Mouse (Mus musculus): ENCODE measurements around the gene Hmgb1. TPM values are rescaled to one million over a fixed set of nuclear protein-coding genes. Genes with fewer than 3 reads are reported as not detected.
A peak's percentile ranks its signal among the peaks of the same experiment; 100 is the strongest.

The Hmgb1 gene
- polyA plus RNA-seq, 1 experiment from 2014 or later = 683 TPM

GRCm38 (mm10) chr5:149097841-149098240 is 86.4 kb downstream of the Hmgb1 start:
- no peaks in the 10 kb centered on the region for H3K36me3 ChIP-seq
- no peaks in the 10 kb centered on the region for H3K27me3 ChIP-seq
- H3K4me2 ChIP-seq = no peak overlapping the region
- WGBS = 81% methylated on average over 5 of the region's 5 CpGs
- no peaks in the 10 kb centered on the region for H3K4me1 ChIP-seq (replicated peaks)
- no peak overlapping the region for H3K9ac ChIP-seq
- no peak overlapping the region for H3K4me3 ChIP-seq
- H3K27ac ChIP-seq = no peak overlapping the region
- H3K9me3 ChIP-seq (replicated peaks) = no peaks in the 10 kb centered on the region
- ATAC-seq (replicated peaks; ENCODE audit: insufficient number of reproducible peaks, insufficient read depth, low FRiP score, low read depth) = no peak

DNA sequence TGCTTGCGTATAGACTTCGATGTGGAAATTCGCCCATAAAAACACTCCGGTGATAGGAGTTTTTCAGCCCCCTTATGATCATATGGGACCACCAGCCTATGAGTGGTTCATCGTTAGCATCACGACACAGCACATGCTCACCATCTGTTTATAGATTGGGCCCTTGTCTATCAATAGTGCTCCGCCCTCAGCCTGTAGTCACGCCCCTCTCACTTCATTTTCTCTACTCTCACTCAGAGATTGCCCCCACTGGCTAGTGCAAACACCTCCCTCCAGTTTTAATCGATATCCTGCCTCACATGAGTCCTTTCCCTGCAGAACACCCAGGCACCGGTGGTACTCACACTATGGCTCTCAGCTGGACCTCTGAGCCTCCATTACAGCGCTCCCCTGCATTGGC is 88.0 kb downstream of the Hmgb1 start:
- no peaks in the 10 kb centered on the region for H3K4me1 ChIP-seq (replicated peaks)
- no peak overlapping the region for H3K27ac ChIP-seq
- no peaks in the 10 kb centered on the region for H3K9me3 ChIP-seq (replicated peaks)
- H3K36me3 ChIP-seq = no peaks in the 10 kb centered on the region
- no peak overlapping the region for H3K4me3 ChIP-seq
- ATAC-seq (replicated peaks; ENCODE audit: insufficient number of reproducible peaks, insufficient read depth, low FRiP score, low read depth) = no peak
- H3K9ac ChIP-seq = no peak overlapping the region
- H3K4me2 ChIP-seq = no peak overlapping the region
- H3K27me3 ChIP-seq = no peaks in the 10 kb centered on the region
- WGBS = 58% methylated on average over 11 of the region's 11 CpGs

GRCm38 (mm10) chr5:149092926-149093325 is 91.4 kb downstream of the Hmgb1 start:
- no peak overlapping the region for H3K9ac ChIP-seq
- 88% methylated on average over 5 of the region's 5 CpGs for WGBS
- no peaks in the 10 kb centered on the region for H3K27me3 ChIP-seq

DNA sequence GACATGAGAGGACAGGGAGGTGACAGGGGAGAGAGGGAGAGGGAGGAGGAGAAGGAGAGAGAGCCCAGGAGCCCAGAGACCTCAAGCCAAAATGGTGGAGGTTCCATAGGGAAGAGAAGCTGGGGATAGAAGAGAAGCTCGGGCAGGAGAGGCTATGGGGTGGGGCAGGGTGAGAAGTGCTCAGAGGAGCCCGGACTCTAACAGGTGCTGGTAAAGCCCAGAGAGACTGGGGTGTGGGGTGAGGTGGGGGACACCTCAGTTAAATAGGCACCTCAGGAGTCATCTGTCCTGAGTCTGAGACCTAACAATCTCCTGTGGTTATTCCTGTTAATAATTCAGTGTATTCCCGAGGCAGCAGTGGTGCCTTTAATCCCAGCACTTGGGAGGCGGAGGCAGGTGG is 91.8 kb downstream of the Hmgb1 start:
- Histone ChIP-seq H3K36me3 (no peaks in the 10 kb centered on the region), H3K9ac (no peak overlapping the region)
- WGBS = 78% methylated on average over 4 of the region's 4 CpGs

More at GRCm38 (mm10) chr5:149092926-149093325, 91.4 kb downstream of the Hmgb1 start:
- no peak overlapping the region for H3K27ac ChIP-seq
- no peak for ATAC-seq (replicated peaks; ENCODE audit: insufficient number of reproducible peaks, insufficient read depth, low FRiP score, low read depth)
- no peaks in the 10 kb centered on the region for H3K4me1 ChIP-seq (replicated peaks)
- no peaks in the 10 kb centered on the region for H3K36me3 ChIP-seq
- no peak overlapping the region for H3K4me2 ChIP-seq
- no peaks in the 10 kb centered on the region for H3K9me3 ChIP-seq (replicated peaks)
- H3K4me3 ChIP-seq = no peak overlapping the region

GRCm38 (mm10) chr5:149091256-149091655 is 93.0 kb downstream of the Hmgb1 start:
- H3K9me3 ChIP-seq (replicated peaks) = no peaks in the 10 kb centered on the region
- 61% methylated on average over 14 of the region's 14 CpGs for WGBS
- no peaks in the 10 kb centered on the region for H3K4me1 ChIP-seq (replicated peaks)
- no peak overlapping the region for H3K9ac ChIP-seq
- H3K27ac ChIP-seq = no peak overlapping the region
- no peak overlapping the region for H3K4me2 ChIP-seq
- no peaks in the 10 kb centered on the region for H3K36me3 ChIP-seq
- no peak overlapping the region for H3K4me3 ChIP-seq
- no peaks in the 10 kb centered on the region for H3K27me3 ChIP-seq
- ATAC-seq (replicated peaks; ENCODE audit: insufficient number of reproducible peaks, insufficient read depth, low FRiP score, low read depth) = no peak

More for the DNA sequence above, 91.8 kb downstream of the Hmgb1 start:
- ATAC-seq (replicated peaks; ENCODE audit: insufficient number of reproducible peaks, insufficient read depth, low FRiP score, low read depth) = no peak
- Histone ChIP-seq H3K27me3 (no peaks in the 10 kb centered on the region), H3K4me2 (no peak overlapping the region), H3K4me1 (replicated peaks) (no peaks in the 10 kb centered on the region), H3K4me3 (no peak overlapping the region), H3K27ac (no peak overlapping the region), H3K9me3 (replicated peaks) (no peaks in the 10 kb centered on the region)

DNA sequence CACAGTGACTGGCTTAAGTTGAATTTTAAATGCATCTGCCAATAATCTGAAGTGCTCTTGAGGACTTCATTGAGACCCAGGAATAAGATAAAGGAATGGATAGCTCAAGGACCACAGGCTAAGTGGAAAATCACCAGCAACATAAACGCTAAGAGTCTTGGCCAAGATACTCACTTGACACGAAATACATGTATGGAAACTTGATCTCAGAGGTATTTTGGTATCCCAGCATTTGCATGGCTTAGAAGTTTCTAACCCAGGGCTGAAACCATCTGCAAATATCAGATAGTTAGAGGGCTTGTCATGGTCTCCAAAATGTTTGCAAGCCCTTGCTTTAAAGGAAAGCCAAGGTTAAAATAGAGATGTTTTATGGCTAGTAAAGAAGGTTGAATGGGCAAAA is 94.4 kb downstream of the Hmgb1 start:
- no peak overlapping the region for H3K9ac ChIP-seq
- H3K27me3 ChIP-seq = no peaks in the 10 kb centered on the region
- no peak overlapping the region for H3K4me2 ChIP-seq
- no peaks in the 10 kb centered on the region for H3K36me3 ChIP-seq
- no peaks in the 10 kb centered on the region for H3K9me3 ChIP-seq (replicated peaks)
- H3K27ac ChIP-seq = no peak overlapping the region
- no peaks in the 10 kb centered on the region for H3K4me1 ChIP-seq (replicated peaks)
- no peak for ATAC-seq (replicated peaks; ENCODE audit: insufficient number of reproducible peaks, insufficient read depth, low FRiP score, low read depth)
- H3K4me3 ChIP-seq = no peak overlapping the region
- WGBS = 59% methylated on average over 2 of the region's 2 CpGs

DNA sequence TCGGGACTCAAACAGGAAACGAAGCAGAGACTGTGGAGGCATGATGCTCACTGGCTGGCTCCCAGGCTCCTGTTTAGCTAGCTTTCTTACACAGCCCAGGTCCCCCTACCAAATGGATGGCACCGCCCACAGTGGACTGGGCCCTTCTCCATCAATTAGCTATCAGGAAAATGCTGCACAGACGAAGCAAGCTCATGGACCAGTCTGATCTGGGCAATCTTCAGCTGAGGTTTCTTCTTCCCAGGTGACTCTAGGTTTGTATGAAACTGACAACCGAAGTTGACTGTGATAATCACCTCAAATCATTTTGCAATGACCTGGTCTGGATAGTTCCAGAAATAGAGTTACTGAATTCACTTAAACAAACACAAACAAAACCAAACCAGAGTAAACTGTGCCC is 94.8 kb downstream of the Hmgb1 start:
- WGBS = 84% methylated on average over 5 of the region's 5 CpGs
- H3K4me3 ChIP-seq = no peak overlapping the region
- no peak overlapping the region for H3K27ac ChIP-seq

GRCm38 (mm10) chr5:149088891-149089290 is 95.4 kb downstream of the Hmgb1 start:
- no peak for ATAC-seq (replicated peaks; ENCODE audit: insufficient number of reproducible peaks, insufficient read depth, low FRiP score, low read depth)
- H3K9me3 ChIP-seq (replicated peaks) = no peaks in the 10 kb centered on the region
- H3K36me3 ChIP-seq = no peaks in the 10 kb centered on the region
- WGBS = 81% methylated on average over 6 of the region's 6 CpGs
- no peak overlapping the region for H3K4me3 ChIP-seq
- no peak overlapping the region for H3K4me2 ChIP-seq
- H3K9ac ChIP-seq = no peak overlapping the region
- no peaks in the 10 kb centered on the region for H3K27me3 ChIP-seq
- no peak overlapping the region for H3K27ac ChIP-seq
- H3K4me1 ChIP-seq (replicated peaks) = no peaks in the 10 kb centered on the region

More for the DNA sequence above, 94.8 kb downstream of the Hmgb1 start:
- no peak for ATAC-seq (replicated peaks; ENCODE audit: insufficient number of reproducible peaks, insufficient read depth, low FRiP score, low read depth)
- no peaks in the 10 kb centered on the region for H3K9me3 ChIP-seq (replicated peaks)
- H3K36me3 ChIP-seq = no peaks in the 10 kb centered on the region
- H3K27me3 ChIP-seq = no peaks in the 10 kb centered on the region
- H3K4me2 ChIP-seq = no peak overlapping the region
- no peaks in the 10 kb centered on the region for H3K4me1 ChIP-seq (replicated peaks)
- no peak overlapping the region for H3K9ac ChIP-seq

GRCm38 (mm10) chr5:149088149-149088548 is 96.1 kb downstream of the Hmgb1 start:
- Histone ChIP-seq H3K27ac (no peak overlapping the region), H3K9ac (no peak overlapping the region), H3K27me3 (no peaks in the 10 kb centered on the region), H3K9me3 (replicated peaks) (no peaks in the 10 kb centered on the region), H3K4me1 (replicated peaks) (no peaks in the 10 kb centered on the region), H3K4me3 (no peak overlapping the region), H3K4me2 (no peak overlapping the region), H3K36me3 (no peaks in the 10 kb centered on the region)
- WGBS = 74% methylated on average over 3 of the region's 3 CpGs
- ATAC-seq (replicated peaks; ENCODE audit: insufficient number of reproducible peaks, insufficient read depth, low FRiP score, low read depth) = no peak

- no peak for ATAC-seq (replicated peaks; ENCODE audit: insufficient number of reproducible peaks, insufficient read depth, low FRiP score, low read depth)
- Histone ChIP-seq H3K27me3 (no peaks in the 10 kb centered on the region), H3K4me1 (replicated peaks) (no peaks in the 10 kb centered on the region)
Observed at GRCm38 (mm10) chr5:149086382-149087244, 97.7 kb downstream of the Hmgb1 start.

DNA sequence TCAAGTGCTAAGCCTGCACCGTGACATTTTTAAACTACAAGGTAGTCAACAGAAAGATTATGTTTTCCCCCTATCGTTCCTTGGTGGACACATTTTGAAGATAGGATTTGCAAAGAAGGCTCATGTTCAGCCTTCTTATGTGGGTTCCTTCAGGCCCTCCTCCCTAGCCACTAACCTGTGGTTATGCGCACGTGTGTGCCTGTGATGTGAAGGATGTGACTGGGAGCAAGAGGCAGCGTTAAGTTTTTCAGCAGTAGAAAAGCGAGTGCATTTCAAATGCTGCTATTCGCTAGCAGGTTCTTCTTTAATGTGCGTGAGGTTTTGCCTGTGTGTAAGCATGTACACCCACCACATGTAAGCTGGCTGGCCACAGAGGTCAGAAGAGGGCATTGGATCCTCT is 103.8 kb downstream of the Hmgb1 start:
- Histone ChIP-seq H3K9ac (no peak overlapping the region), H3K9me3 (replicated peaks) (no peaks in the 10 kb centered on the region), H3K4me1 (replicated peaks) (peaks cover 13% of the 10 kb centered on the region), H3K27me3 (no peaks in the 10 kb centered on the region), H3K36me3 (no peaks in the 10 kb centered on the region), H3K4me2 (no peak overlapping the region), H3K27ac (no peak overlapping the region), H3K4me3 (no peak overlapping the region)
- WGBS = 86% methylated on average over 8 of the region's 8 CpGs
- ATAC-seq (replicated peaks; ENCODE audit: insufficient number of reproducible peaks, insufficient read depth, low FRiP score, low read depth) = no peak

More at GRCm38 (mm10) chr5:149086382-149087244, 97.7 kb downstream of the Hmgb1 start:
- 84% methylated on average over 10 of the region's 10 CpGs for WGBS
- no peaks in the 10 kb centered on the region for H3K36me3 ChIP-seq
- H3K27ac ChIP-seq = no peak overlapping the region
- H3K4me3 ChIP-seq = no peak overlapping the region
- no peak overlapping the region for H3K4me2 ChIP-seq
- no peaks in the 10 kb centered on the region for H3K9me3 ChIP-seq (replicated peaks)
- no peak overlapping the region for H3K9ac ChIP-seq

DNA sequence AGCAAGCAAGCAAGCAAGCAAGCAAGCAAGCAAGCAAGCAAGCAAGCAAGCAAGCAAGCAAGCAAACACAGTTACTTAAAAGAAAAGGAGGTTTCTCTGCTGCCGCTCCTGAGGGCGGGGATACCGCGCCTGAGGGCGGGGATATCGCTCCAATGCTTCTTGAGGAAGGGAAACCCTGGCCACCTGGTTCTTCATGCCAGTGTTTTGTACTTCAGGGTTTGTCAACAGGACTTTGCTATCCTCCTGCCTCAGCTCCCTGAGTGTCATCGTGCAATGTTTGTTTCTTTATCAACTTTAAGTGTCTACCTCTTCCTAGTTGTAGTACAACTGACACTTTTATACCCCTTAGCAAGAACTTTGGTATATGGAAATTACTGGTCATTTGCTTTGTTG is 104.5 kb downstream of the Hmgb1 start:
- ATAC-seq (replicated peaks; ENCODE audit: insufficient number of reproducible peaks, insufficient read depth, low FRiP score, low read depth) = no peak
- Histone ChIP-seq H3K4me2 (peak overlapping the region; percentile 52), H3K4me1 (replicated peaks) (peaks cover 13% of the 10 kb centered on the region), H3K27ac (no peak overlapping the region), H3K4me3 (no peak overlapping the region), H3K9ac (no peak overlapping the region), H3K36me3 (no peaks in the 10 kb centered on the region), H3K9me3 (replicated peaks) (no peaks in the 10 kb centered on the region), H3K27me3 (no peaks in the 10 kb centered on the region)
- WGBS = 68% methylated on average over 7 of the region's 7 CpGs
